Mouse (Mus musculus) heart, postnatal 14 days (tissue): ENCODE results near the gene Cox7c. TPM values are rescaled to one million over a fixed set of nuclear protein-coding genes. Genes with fewer than 3 reads are reported as not detected.
A peak's percentile ranks its signal among the peaks of the same experiment; 100 is the strongest.
"Not testable (repeated sequence)": the region's sequence is repeated elsewhere in the genome, so short reads cannot be mapped to it uniquely, and the experiment has no call there.

ENCODE experiments used
- DNase-seq, 2 experiments: peaks; one replicate each; pipeline ENCODE4 v3.0.0; 2021 to 2022
- intact Hi-C: fragments of 180-260 bp; cut with DNase I; formaldehyde crosslinking; loops from one replicate; pipeline ENCODE4 v1.15.1; 2025
- long read RNA-seq, 2 experiments: library from polyadenylated mRNA; stranded (forward); transcript quantifications; one replicate each; pipeline ENCODE4 v2.0.0; 2021
- total RNA-seq, 2 experiments: library from RNA; stranded (reverse); gene quantifications; 2 replicates each; pipeline ENCODE4 v1.2.3; 2021

The Cox7c gene
- total RNA-seq = 1,000 to 10,000 TPM; 1,451 to 1,515 TPM
- long read RNA-seq, experiment 1, transcript Cox7c-203 (3 exons, 540 nt) = major isoform, 726 of 746 reads
- long read RNA-seq, experiment 1, transcript Cox7c-201 (3 exons, 315 nt) = minor isoform, 13 of 746 reads
- long read RNA-seq, experiment 1, partial matches to known transcripts = 0 of 746 reads
- long read RNA-seq, experiment 1, other reads (novel, unspliced or antisense) = 3 of 746 reads
- long read RNA-seq, experiment 2, transcript Cox7c-204 (2 exons, 709 nt) = minor isoform, 6 of 992 reads
- long read RNA-seq, experiment 2, transcript Cox7c-201 (3 exons, 315 nt) = minor isoform, 17 of 992 reads
- long read RNA-seq, experiment 2, transcript Cox7c-203 (3 exons, 540 nt) = major isoform, 964 of 992 reads
- long read RNA-seq, experiment 2, partial matches to known transcripts = 0 of 992 reads
- long read RNA-seq, experiment 2, other reads (novel, unspliced or antisense) = 1 of 992 reads

DNA sequence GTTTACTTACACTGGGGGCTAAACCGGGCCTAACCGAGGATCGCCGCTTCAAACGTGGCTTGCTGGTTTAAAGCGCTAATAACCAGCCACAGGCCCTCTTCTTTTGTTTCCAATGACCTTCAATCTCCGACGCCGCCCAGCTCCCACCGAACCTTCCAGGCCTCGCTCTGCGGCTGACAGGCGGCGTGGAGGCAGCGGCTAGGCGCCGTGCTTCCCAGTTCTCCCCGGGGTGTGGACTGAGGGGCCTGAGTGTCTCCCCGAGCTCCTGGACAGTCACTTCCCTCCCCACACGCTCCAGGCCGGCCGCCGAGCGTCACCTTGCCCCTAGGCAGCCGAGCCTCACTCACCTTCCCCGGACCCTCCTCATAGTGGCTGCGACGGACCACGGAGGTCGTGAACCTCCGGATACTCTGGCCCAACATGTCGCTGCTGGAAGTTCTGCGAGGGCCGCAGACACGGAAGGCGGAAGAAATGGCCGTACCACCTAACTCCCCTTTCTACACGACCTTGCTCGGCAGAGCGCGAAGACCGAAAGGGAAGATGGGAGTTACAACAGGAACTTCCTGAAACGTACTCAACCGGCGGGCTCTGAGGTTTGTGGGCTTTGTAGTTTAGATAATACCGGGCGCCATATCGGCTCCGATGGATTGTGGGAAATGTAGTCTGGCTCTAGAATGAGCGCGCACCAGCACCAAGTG, at the start of gene Cox7c:
TSS of gene Cox7c (minus strand) at position 651 of the 698 bp plus-strand sequence.
- intact Hi-C loops = no loop called here
- peak; percentile 79 to 81 for DNase-seq

DNA sequence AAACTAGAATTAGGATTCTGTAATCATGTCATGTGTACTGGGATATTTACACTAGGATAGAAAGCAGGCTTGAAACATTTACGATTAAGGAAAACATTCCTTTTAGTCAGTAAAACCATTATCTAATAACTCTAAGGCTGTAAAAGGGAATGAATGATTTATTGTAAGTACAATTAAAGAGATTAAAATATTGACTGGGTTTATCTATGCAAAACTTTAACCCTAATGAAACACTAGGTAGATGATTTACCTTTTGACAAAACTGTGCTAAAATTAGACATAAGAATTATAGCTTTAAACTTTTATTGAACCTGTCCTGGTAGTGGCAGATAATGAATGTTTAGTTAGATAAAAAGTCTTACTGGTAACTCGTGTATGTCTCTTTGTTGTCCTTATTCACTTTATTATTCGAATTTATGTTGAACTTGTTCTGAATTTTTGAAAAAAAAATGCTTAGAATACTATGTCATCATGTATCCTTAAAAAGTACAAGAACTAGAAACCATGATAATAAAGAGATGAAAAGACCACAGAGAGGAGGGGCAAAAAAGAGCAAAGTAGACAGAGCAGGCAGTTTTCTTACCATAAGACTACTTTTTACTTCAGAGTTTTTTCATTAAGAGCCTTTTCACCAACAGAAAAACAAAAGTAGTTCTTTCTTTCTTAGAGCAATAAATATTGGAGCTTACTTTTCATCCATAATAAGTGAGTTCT, 21.5 kb upstream of the Cox7c start:
- intact Hi-C loops = no loop called here
- no peak for DNase-seq

DNA sequence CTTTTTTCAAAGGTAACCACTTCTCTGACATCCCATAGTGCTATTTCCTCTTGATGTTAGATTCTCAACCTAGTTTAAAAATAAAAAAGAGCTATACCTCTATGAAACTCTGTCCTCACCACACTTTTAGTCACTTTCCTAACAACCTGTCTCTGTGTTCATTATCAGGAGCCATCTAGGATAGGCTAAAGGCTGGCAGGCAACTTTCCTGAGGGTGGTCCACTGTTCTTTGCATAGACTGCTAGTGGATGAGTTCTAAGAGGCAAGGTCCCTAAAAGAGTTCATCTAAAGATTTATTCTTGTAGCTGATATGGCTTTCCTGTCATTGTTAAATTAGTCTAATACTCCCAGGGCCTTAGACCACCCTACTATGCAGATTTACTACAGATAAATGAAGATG, 20.8 kb upstream of the Cox7c start:
- no peak for DNase-seq
- intact Hi-C loops = no loop called here

DNA sequence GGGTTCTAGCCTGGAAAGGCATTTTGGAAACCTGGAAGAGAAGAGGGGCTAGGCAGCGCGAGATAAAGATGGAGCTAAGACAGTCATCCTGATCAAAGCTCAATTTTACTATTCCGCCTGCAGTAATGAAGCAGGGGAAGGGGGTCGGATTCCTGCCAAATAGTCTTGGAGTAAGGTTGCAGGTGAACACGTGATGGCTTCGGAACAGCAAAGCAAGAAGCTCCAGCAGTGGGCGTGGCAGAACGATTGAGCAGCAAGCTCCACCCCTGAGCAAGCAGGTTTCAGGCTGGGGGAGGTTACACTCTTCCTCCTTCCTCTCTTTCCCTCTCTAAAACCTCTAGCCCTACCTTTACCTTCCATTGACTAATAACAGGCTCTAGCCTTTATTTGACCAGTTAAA, 7.4 kb upstream of the Cox7c start:
- DNase-seq, intact Hi-C loops: not testable (repeated sequence)

DNA sequence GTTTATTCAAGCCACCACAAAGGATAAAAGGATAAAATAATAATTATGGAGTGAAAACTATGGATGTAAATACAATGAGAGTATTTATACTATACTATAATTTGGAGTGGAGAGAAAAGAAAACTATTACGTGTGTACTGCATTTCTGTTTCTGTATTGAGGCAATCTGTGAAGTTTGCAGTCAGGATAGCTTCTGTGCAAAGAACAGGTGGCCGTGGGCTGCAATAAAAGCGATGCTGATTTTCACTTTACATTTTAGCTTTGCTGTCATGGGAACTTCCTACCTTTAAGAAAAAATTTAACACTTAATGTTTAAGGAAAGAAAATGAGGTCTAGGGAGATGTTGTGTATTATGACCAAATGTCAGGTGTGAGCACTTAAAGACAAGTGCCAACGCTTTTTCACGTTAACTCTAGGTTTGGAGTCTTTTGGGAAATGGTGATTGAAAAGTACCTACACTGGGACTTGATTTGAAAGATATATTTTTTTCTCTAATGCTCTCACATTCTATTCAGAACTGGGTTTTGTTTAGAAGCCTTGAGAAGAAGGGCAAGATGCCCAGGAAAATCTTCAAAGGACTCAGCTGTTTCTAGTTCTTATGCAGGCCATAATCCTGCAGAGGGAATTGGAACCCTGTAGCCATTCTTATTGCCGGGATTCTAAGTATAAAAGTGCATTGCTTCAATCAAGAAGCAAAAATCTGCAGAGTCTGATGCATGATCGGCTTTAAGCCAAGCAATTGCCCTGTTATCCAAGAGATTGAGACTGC, 41.6 kb downstream of the Cox7c start:
- intact Hi-C loops = no loop called here
- no peak for DNase-seq
